In the genomic region with DNA sequence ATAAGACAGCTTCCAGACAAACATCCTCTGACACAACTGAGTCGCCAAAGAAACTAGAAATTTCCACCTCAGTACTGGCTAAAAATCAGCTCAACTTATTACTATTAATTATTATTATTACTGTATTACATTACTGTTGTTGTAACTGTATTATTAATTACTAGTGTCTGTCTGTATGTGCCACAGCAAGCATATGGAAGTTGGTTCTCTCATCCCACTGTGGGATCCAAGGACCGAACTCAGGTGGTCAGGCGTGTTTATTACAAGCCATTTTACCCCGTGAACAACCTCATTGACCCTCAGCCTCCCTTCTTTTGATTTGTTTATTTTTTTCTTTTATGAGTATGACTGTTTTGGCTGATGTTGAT, we compare ENCODE assay signal across 8 mouse cellular contexts. TPM values are rescaled to one million over a fixed set of nuclear protein-coding genes. Genes with fewer than 3 reads are reported as not detected.
DNase-seq lines count a peak whose midpoint lies in the region; ATAC-seq and TF ChIP-seq lines count a peak whose summit lies in the region.

No protein-coding gene starts in this region.

- H3K36me3 ChIP-seq in heart, embryonic 16.5 days (ENCODE audit: control insufficient read depth, insufficient read depth): no peaks in the 10 kb centered on the region
- no peaks in the 10 kb centered on the region for H3K36me3 ChIP-seq in embryonic facial prominence, embryonic 10.5 days (replicated peaks)
- H3K36me3 ChIP-seq in hindbrain, postnatal 0 days (ENCODE audit: insufficient read depth, low read length): no peaks in the 10 kb centered on the region
- no peaks in the 10 kb centered on the region for H3K36me3 ChIP-seq in midbrain, embryonic 14.5 days (ENCODE audit: control insufficient read depth, insufficient read depth, low read length)

- ATAC-seq in heart, embryonic 16.5 days (replicated peaks; ENCODE audit: extremely low read depth, insufficient read depth, low FRiP score): no peak
- ATAC-seq in hindbrain, postnatal 0 days: peak; percentile 33
- peak; percentile 31; the same call in 1 of the 2 replicates for ATAC-seq in midbrain, embryonic 14.5 days (ENCODE audit: low FRiP score, low TSS enrichment)

- H3K4me2 ChIP-seq in heart, embryonic 16.5 days (ENCODE audit: low read depth, low read length): peak overlapping the region; percentile 78
- H3K4me2 ChIP-seq in hindbrain, postnatal 0 days (ENCODE audit: low read depth, low read length): peak overlapping the region; percentile 69
- peak overlapping the region; percentile 57 for H3K4me2 ChIP-seq in midbrain, embryonic 14.5 days (ENCODE audit: low read length)

- H3K4me3 ChIP-seq in heart, embryonic 16.5 days (ENCODE audit: low read length): no peak overlapping the region
- peak overlapping the region; percentile 55 for H3K4me3 ChIP-seq in embryonic facial prominence, embryonic 10.5 days
- H3K4me3 ChIP-seq in hindbrain, postnatal 0 days (ENCODE audit: low read length): 0 out of 2 replicates have a peak overlapping the region, but pooled peaks have one; percentile 35
- H3K4me3 ChIP-seq in midbrain, embryonic 14.5 days (replicated peaks; ENCODE audit: low read depth, low read length): no peak overlapping the region

- H3K27me3 ChIP-seq in heart, embryonic 16.5 days (ENCODE audit: control insufficient read depth, insufficient read depth, low read length): no peaks in the 10 kb centered on the region
- H3K27me3 ChIP-seq in embryonic facial prominence, embryonic 10.5 days (replicated peaks; ENCODE audit: low read depth, poor library complexity, severe bottlenecking): no peaks in the 10 kb centered on the region
- H3K27me3 ChIP-seq in hindbrain, postnatal 0 days (ENCODE audit: insufficient read depth, low read length): no peaks in the 10 kb centered on the region
- H3K27me3 ChIP-seq in midbrain, embryonic 14.5 days (ENCODE audit: control insufficient read depth, insufficient read depth, low read length): no peaks in the 10 kb centered on the region

- 11% methylated on average over 4 of the region's 4 CpGs for WGBS in heart, embryonic 16.5 days
- 12% methylated on average over 4 of the region's 4 CpGs for WGBS in embryonic facial prominence, embryonic 10.5 days
- 11% methylated on average over 4 of the region's 4 CpGs for WGBS in hindbrain, postnatal 0 days
- 16% methylated on average over 4 of the region's 4 CpGs for WGBS in midbrain, embryonic 14.5 days

- no peaks in the 10 kb centered on the region for H3K9me3 ChIP-seq in heart, embryonic 16.5 days (replicated peaks; ENCODE audit: control insufficient read depth, low read length)
- no peaks in the 10 kb centered on the region for H3K9me3 ChIP-seq in embryonic facial prominence, embryonic 10.5 days
- no peaks in the 10 kb centered on the region for H3K9me3 ChIP-seq in hindbrain, postnatal 0 days (ENCODE audit: low read length)
- H3K9me3 ChIP-seq in midbrain, embryonic 14.5 days (ENCODE audit: control insufficient read depth, low read length): no peaks in the 10 kb centered on the region

- intact Hi-C loops in left cerebral cortex, postnatal 10 days (cut with DNase I): loop anchor here (5.0 kb wide), 1 partner anchor 261 kb away; no protein-coding TSS in a partner anchor

- H3K27ac ChIP-seq in heart, embryonic 16.5 days (ENCODE audit: low read length): no peak overlapping the region
- H3K27ac ChIP-seq in embryonic facial prominence, embryonic 10.5 days (replicated peaks): no peak overlapping the region
- H3K27ac ChIP-seq in hindbrain, postnatal 0 days: no peak overlapping the region
- no peak overlapping the region for H3K27ac ChIP-seq in midbrain, embryonic 14.5 days (replicated peaks; ENCODE audit: low read depth, low read length)

- no peak for TF ChIP-seq CTCF in hindbrain, postnatal 0 days (IDR thresholded peaks at IDR 0.05; ENCODE audit: low read depth)

- no peak for DNase-seq in heart, adult 9 months (ENCODE audit: low spot score in 2 of 2)
- no peak for DNase-seq in embryonic facial prominence, embryonic 10.5 days (ENCODE audit: low spot score)
- DNase-seq in hindbrain, postnatal 0 days (ENCODE audit: low spot score): no peak
- DNase-seq in midbrain, embryonic 14.5 days: no peak
- no peak for DNase-seq in ovary, postnatal 36 days (ENCODE audit: low spot score)
- DNase-seq in left cerebral cortex, postnatal 10 days (ENCODE audit: extremely low spot score in 1 of 2, low spot score in 2 of 2): no peak
- no peak for DNase-seq in layer of hippocampus, adult 18-20 months (ENCODE audit: low spot score in 2 of 2)

- no peak overlapping the region for H3K9ac ChIP-seq in heart, embryonic 16.5 days (ENCODE audit: low read length)
- H3K9ac ChIP-seq in hindbrain, postnatal 0 days (replicated peaks; ENCODE audit: low read length): no peak overlapping the region
- H3K9ac ChIP-seq in midbrain, embryonic 14.5 days (replicated peaks; ENCODE audit: low read length): no peak overlapping the region

- no peaks in the 10 kb centered on the region; the same call in 1 of the 2 replicates for H3K4me1 ChIP-seq in heart, embryonic 16.5 days (ENCODE audit: control insufficient read depth, insufficient read depth, low read length)
- H3K4me1 ChIP-seq in embryonic facial prominence, embryonic 10.5 days: peaks cover 7% of the 10 kb centered on the region
- H3K4me1 ChIP-seq in hindbrain, postnatal 0 days (ENCODE audit: insufficient read depth, low read length): no peaks in the 10 kb centered on the region
- H3K4me1 ChIP-seq in midbrain, embryonic 14.5 days (ENCODE audit: control insufficient read depth, insufficient read depth, low read length): no peaks in the 10 kb centered on the region

RNA-seq across cellular contexts. Expression of a gene that starts 26.0 kb away (rescaled TPM):
- polyA plus RNA-seq in heart, embryonic 16.5 days (2015; fragmentation: Nextera tagmentation; extraction: Ambion mirVana): 3.6 and 6.1 TPM in 2 replicates
- 0.39 and 0.50 TPM in 2 replicates for polyA plus RNA-seq in embryonic facial prominence, embryonic 10.5 days (2016; fragmentation: Nextera tagmentation; extraction: Ambion mirVana)
- total RNA-seq in hindbrain, postnatal 0 days (2014; rRNA removed): 1.6 and 3.2 TPM in 2 replicates
- polyA plus RNA-seq in hindbrain, postnatal 0 days (2015; fragmentation: Nextera tagmentation; extraction: Ambion mirVana): 2.7 and 3.5 TPM in 2 replicates
- polyA plus RNA-seq in midbrain, embryonic 14.5 days (2014; fragmentation: Nextera tagmentation; extraction: Ambion mirVana): 0.65 and 6.2 TPM in 2 replicates
- total RNA-seq in left cerebral cortex, postnatal 10 days (2021): under 1 TPM in 1 of 2 experiments, not detected in 1; 0.19 TPM
- total RNA-seq in layer of hippocampus, adult 18-20 months (2021): under 1 TPM; 0.30 to 0.64 TPM

RNA-seq across cellular contexts. Expression of a gene that starts 28.3 kb away (rescaled TPM):
- polyA plus RNA-seq in heart, embryonic 16.5 days (2015; fragmentation: Nextera tagmentation; extraction: Ambion mirVana): 5.0 and 5.4 TPM in 2 replicates
- polyA plus RNA-seq in embryonic facial prominence, embryonic 10.5 days (2016; fragmentation: Nextera tagmentation; extraction: Ambion mirVana): 1.3 and 1.8 TPM in 2 replicates
- total RNA-seq in hindbrain, postnatal 0 days (2014; rRNA removed): 42.1 and 58.2 TPM in 2 replicates
- 55.4 and 60.7 TPM in 2 replicates for polyA plus RNA-seq in hindbrain, postnatal 0 days (2015; fragmentation: Nextera tagmentation; extraction: Ambion mirVana)
- polyA plus RNA-seq in midbrain, embryonic 14.5 days (2014; fragmentation: Nextera tagmentation; extraction: Ambion mirVana): 0.51 and 33.1 TPM in 2 replicates
- total RNA-seq in left cerebral cortex, postnatal 10 days (2021): 10 to 100 TPM; 14.5 to 17.8 TPM
- total RNA-seq in layer of hippocampus, adult 18-20 months (2021): 10 to 100 TPM in 1 of 2 experiments, 1 to 10 TPM in 1; 8.9 to 11.6 TPM

Comparison
In these comparisons a context has a peak if more than half of its experiments do, and no peak if none do; other contexts are left out.
1. H3K4me3 ChIP-seq: peak in embryonic facial prominence, embryonic 10.5 days (single experiment) and hindbrain, postnatal 0 days (single experiment); none in heart, embryonic 16.5 days (single experiment) and midbrain, embryonic 14.5 days (single experiment).
2. Peak in every context shown above with its lines, with median percentiles within 50 percentile points of each other: H3K4me2 ChIP-seq.